Mouse (Mus musculus) lung, embryonic 15.5 days (tissue): ENCODE results near the gene Zfp710. TPM values are rescaled to one million over a fixed set of nuclear protein-coding genes. Genes with fewer than 3 reads are reported as not detected.
A peak's percentile ranks its signal among the peaks of the same experiment; 100 is the strongest.

Experiments
- ATAC-seq: fragments of 200-750 bp; cut with Nextera tagmentation; 2 replicates; pipeline ENCODE4 v1.8.0; 2017; ENCODE audit warnings: moderate number of reproducible peaks, borderline replicate concordance; ENCODE audit not compliant: low FRiP score, low TSS enrichment; ENCODE audit errors: extremely low read depth
- H3K27ac ChIP-seq: fragments of 300-500 bp; sonication (generic); 2 replicates; pipeline ENCODE4 v1.5.1; 2015; ENCODE audit warnings: moderate library complexity, mild to moderate bottlenecking, inconsistent platforms
- H3K27me3 ChIP-seq: fragments of 300-500 bp; sonication (generic); 2 replicates; pipeline ENCODE4 v1.6.1; 2015; ENCODE audit warnings: inconsistent platforms
- H3K36me3 ChIP-seq: fragments of 300-500 bp; sonication (generic); 2 replicates; pipeline ENCODE4 v1.6.1; 2015; ENCODE audit warnings: inconsistent platforms
- H3K4me1 ChIP-seq: fragments of 300-500 bp; sonication (generic); 2 replicates; pipeline ENCODE4 v1.6.1; 2015; ENCODE audit warnings: inconsistent platforms
- H3K4me2 ChIP-seq: fragments of 300-500 bp; sonication (generic); 2 replicates; pipeline ENCODE4 v1.6.1; 2015; ENCODE audit warnings: inconsistent platforms, mild to moderate bottlenecking, moderate library complexity
- H3K4me3 ChIP-seq: fragments of 300-500 bp; sonication (generic); 2 replicates; pipeline ENCODE4 v1.5.1; 2015; ENCODE audit warnings: mild to moderate bottlenecking, inconsistent platforms
- H3K9ac ChIP-seq: fragments of 300-500 bp; sonication (generic); 2 replicates; pipeline ENCODE4 v1.6.1; 2015; ENCODE audit warnings: inconsistent platforms
- H3K9me3 ChIP-seq: fragments of 300-500 bp; sonication (generic); 2 replicates; pipeline ENCODE4 v1.6.1; 2016; ENCODE audit warnings: inconsistent platforms
- WGBS: fragments of 180-500 bp; shearing (Covaris S2); methylation state at CpG from one replicate; pipeline ENCODE4 v1.1.7; 2015; 5-methylcytosine and 5-hydroxymethylcytosine counted together
- polyA plus RNA-seq: library from polyadenylated mRNA; unstranded; fragments of >200 nt; fragmentation: Nextera tagmentation; extraction: Ambion mirVana; gene quantifications from 2 replicates; pipeline ENCODE4 v1.2.1, GENCODE M21; 2015

Zfp710 gene
- polyA plus RNA-seq, 1 experiment from 2014 or later = 17.6 TPM

DNA sequence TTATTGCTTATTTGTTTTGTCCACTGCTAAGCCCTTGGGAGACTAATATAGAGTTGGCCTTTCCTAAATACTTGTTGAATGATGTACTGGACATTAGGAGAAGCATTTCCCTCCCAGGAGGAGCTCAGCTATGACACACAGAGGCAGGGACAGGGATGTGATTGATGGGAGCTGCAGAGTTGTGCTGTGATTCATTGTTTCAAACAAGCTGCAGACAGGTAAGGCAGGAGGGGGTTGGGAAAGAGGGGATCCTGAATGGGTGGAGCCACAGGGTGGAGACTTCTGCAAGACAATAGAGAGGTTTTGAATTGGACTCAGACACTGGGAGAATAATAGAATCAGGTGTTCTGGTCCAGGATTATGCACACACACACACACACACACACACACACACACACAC, 5.4 kb downstream of the Zfp710 start:
- Histone ChIP-seq H3K9ac (no peak overlapping the region), H3K36me3 (no peaks in the 10 kb centered on the region), H3K27me3 (no peaks in the 10 kb centered on the region), H3K4me2 (no peak overlapping the region), H3K9me3 (no peaks in the 10 kb centered on the region), H3K27ac (no peak overlapping the region), H3K4me1 (peaks cover 58% of the 10 kb centered on the region), H3K4me3 (no peak overlapping the region)
- no peak for ATAC-seq

DNA sequence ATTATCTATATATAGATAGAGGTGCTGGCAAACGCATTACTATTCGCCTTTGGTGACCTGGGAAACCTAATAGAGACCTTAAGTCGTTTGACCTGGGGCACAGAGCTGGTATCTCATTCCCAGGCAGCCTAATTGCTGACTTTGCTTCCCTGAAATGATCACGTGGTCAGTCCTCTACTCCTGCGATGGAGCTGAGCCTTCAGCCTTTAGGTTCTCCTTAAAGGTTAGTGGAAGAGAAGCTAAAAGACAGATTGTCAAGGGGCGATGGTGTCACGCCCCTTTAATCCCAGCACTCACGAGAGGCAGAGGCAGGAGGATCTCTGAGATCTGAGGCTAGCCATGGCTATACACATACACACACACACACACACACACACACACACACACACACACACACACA, 5.9 kb downstream of the Zfp710 start:
- Histone ChIP-seq H3K4me1 (peaks cover 60% of the 10 kb centered on the region), H3K36me3 (no peaks in the 10 kb centered on the region), H3K9me3 (no peaks in the 10 kb centered on the region), H3K9ac (no peak overlapping the region), H3K27ac (no peak overlapping the region), H3K4me2 (no peak overlapping the region), H3K4me3 (no peak overlapping the region), H3K27me3 (no peaks in the 10 kb centered on the region)
- 90% methylated on average over 8 of the region's 8 CpGs for WGBS
- no peak for ATAC-seq

DNA sequence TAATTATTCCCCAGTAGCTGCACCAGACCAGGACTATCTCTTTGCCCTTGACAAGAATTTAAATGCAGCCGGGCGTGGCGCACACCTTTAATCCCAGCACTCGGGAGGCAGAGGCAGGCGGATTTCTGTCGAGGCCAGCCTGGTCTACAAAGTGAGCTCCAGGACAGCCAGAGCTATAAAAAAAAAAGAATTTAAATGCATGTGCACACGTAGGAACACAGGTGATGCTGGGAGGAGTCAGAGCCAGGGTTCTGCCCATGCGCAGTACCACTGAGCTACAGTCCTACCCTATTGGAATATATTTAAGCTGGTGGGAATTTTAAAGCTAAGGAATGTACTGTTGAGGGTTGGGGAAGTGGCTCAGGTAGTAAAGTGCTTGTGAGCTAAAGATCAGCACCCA, 6.4 kb downstream of the Zfp710 start:
- H3K36me3 ChIP-seq = no peaks in the 10 kb centered on the region
- no peaks in the 10 kb centered on the region for H3K9me3 ChIP-seq
- H3K27ac ChIP-seq = no peak overlapping the region
- no peak for ATAC-seq
- peaks cover 65% of the 10 kb centered on the region for H3K4me1 ChIP-seq
- H3K4me2 ChIP-seq = no peak overlapping the region
- WGBS = 91% methylated on average over 8 of the region's 8 CpGs
- H3K27me3 ChIP-seq = no peaks in the 10 kb centered on the region
- no peak overlapping the region for H3K9ac ChIP-seq
- H3K4me3 ChIP-seq = no peak overlapping the region

DNA sequence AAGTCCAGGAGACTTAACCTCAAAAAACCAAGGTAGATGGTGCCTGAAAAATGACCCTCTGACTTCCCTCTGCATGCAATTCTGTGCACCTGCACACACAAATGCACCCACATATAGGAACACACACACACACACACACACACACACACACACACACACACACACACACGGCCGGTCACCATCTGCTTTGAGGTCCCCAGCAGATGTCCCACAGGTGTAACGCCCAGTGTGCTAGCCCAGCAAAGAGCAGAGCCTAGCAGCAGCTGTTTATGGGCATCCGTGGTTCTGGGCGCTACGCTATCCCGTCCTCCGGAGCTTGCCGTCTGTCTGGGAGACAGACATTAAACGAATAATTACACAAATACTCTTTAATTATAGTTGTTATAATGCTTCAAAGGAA, 6.9 kb downstream of the Zfp710 start:
- Histone ChIP-seq H3K9ac (no peak overlapping the region), H3K4me3 (no peak overlapping the region), H3K27ac (no peak overlapping the region; the same call in 1 of the 2 replicates), H3K36me3 (no peaks in the 10 kb centered on the region), H3K4me1 (peaks cover 67% of the 10 kb centered on the region), H3K27me3 (no peaks in the 10 kb centered on the region), H3K4me2 (no peak overlapping the region), H3K9me3 (no peaks in the 10 kb centered on the region)
- WGBS = 80% methylated on average over 10 of the region's 10 CpGs
- ATAC-seq = no peak

DNA sequence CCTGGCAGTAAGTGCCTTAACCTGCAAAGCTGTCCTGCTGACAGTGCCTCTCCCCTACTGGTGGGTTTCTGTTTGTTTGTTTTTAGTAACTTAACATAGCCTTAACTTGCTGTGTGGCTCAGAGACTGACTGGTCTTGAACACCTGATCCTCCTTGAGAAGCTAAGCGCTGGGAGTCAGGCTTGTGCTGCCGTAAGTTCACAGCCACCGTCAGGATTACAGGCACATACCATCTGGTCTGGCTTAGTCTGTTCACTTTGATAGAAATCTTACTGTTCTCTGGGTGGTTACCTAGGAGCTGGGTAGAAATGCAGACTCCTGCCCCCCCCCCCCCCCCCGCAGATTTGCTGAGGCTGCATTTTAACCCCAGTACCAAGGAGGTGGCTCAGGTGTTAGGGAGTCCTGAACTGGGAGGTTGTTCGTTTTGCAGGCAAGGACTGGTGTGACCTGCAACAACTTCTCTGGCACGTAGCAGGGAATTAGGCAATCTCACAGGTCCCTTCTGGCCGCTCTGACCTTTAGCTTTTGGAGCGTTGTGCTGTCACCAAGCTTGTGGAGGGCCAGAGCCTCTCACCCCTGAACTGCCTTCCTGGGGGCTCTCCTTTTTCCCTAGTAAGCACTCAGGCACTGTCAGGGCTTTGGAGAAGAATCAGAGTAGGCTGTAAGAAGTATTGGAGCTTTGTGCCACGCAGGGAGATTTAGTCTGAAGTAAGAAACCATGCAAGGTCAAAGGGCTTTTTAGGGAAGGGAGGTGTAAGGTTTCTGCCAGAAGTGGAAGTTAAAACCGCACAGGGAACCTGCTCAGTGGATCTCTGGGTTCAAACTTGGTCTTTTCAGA, 7.8 kb downstream of the Zfp710 start:
- ATAC-seq = no peak
- Histone ChIP-seq H3K36me3 (no peaks in the 10 kb centered on the region), H3K4me2 (peak overlapping the region; percentile 5; the same call in 1 of the 2 replicates), H3K27me3 (no peaks in the 10 kb centered on the region), H3K4me1 (peaks cover 67% of the 10 kb centered on the region), H3K4me3 (no peak overlapping the region), H3K9me3 (no peaks in the 10 kb centered on the region), H3K27ac (no peak overlapping the region), H3K9ac (no peak overlapping the region)
- 55% methylated on average over 10 of the region's 10 CpGs for WGBS

DNA sequence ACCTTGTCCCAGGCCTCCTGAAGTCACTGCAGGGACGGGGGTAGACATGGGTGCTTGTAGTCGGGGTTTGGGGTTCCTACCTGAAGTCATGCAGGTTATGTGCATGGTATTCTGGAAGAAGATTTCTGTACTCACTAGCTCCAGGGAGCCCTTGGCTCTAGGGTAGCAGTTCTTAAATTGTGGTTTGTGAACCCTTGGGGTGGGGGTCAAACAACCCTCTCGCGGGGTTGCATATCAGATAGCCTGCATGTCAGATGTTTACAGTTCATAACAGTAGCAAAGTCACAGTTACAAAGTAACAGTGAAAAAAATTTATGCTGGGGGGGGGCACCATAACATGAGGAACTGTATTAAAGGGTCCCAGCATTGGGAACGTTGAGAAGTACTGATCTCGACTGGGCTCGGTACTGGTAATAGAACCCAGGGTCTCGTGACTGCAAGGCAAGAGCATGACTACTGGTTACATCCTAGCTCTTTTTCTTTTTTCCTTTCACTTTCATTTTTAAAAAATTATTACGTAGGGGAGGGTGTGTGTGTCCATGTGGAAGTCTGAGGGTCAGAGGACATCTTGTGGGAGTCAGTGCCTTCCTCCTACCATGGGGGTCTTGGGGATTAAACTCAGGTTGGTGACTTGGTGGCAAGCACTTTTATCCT, 8.6 kb downstream of the Zfp710 start:
- ATAC-seq = no peak
- 68% methylated on average over 9 of the region's 9 CpGs for WGBS

DNA sequence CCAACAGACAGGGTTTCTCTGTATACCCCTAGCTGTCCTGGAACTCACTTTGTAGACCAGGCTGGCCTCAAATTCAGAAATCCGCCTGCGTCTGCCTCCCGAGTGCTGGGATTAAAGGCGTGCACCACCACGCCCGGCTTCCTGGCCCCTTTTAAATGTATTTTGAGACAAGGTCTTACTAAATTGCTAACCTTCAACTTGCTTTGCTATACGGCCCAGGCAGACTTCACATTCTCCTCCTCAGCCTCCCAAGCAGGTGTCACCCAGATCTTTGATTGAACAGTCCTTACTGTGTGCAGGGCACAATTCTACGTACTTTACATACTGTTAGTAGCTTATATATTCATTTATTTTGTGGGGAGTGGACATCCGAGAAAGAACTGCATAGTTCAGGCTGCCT, 9.2 kb downstream of the Zfp710 start:
- 80% methylated on average over 9 of the region's 9 CpGs for WGBS
- Histone ChIP-seq H3K4me1 (peaks cover 57% of the 10 kb centered on the region), H3K4me3 (no peak overlapping the region), H3K4me2 (no peak overlapping the region), H3K9me3 (no peaks in the 10 kb centered on the region), H3K9ac (no peak overlapping the region), H3K27me3 (no peaks in the 10 kb centered on the region), H3K27ac (no peak overlapping the region), H3K36me3 (no peaks in the 10 kb centered on the region)
- no peak for ATAC-seq

More for the DNA sequence above, 8.6 kb downstream of the Zfp710 start:
- Histone ChIP-seq H3K36me3 (no peaks in the 10 kb centered on the region), H3K27me3 (no peaks in the 10 kb centered on the region), H3K4me2 (peak overlapping the region; percentile 5; the same call in 1 of the 2 replicates), H3K9me3 (no peaks in the 10 kb centered on the region), H3K4me3 (no peak overlapping the region), H3K27ac (no peak overlapping the region), H3K4me1 (peaks cover 62% of the 10 kb centered on the region), H3K9ac (no peak overlapping the region)

DNA sequence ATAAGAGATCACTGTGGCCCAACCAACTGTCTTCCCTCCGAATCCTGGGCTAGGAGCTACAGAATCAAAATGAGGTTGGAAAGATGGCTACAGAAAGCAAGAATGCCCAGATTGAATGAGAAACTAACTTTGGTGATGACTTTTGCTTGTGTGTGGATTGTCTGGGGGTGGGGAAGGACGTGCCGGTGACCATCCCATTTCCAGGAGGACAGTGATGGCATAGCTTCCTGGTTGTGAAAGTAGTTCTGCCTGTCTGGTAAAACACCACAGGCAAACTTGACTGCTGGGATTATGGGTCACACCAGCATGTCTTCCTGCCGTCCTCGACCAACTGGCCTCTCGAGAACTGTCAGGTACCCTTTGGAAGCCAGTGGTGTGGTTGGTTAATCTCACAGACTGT, 10.5 kb downstream of the Zfp710 start:
- H3K9me3 ChIP-seq = no peaks in the 10 kb centered on the region
- ATAC-seq = no peak
- no peak overlapping the region for H3K9ac ChIP-seq
- H3K27me3 ChIP-seq = no peaks in the 10 kb centered on the region
- peaks cover 44% of the 10 kb centered on the region for H3K4me1 ChIP-seq
- no peak overlapping the region for H3K4me3 ChIP-seq
- H3K27ac ChIP-seq = no peak overlapping the region
- WGBS = 58% methylated on average over 6 of the region's 6 CpGs
- no peaks in the 10 kb centered on the region for H3K36me3 ChIP-seq
- H3K4me2 ChIP-seq = no peak overlapping the region

DNA sequence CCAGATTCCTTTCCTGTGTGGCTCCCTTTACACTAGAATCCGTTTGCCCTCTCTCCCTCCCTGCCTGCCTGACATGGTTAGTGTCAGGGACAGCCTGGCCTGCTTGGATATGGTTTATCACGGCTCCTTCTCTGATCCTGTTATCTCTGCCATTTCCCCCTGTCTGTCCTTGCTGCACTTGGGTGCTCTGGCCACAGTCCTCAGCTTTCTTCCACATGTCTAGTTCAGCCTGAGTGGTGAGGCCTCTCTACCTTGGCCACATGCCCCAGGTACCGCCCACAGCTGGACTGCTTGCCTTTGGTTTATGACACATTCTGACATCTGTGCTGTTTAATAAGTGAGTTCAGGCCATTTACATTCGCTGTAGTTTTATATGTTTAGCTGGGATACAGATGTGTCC, 11.1 kb downstream of the Zfp710 start:
- Histone ChIP-seq H3K4me1 (peaks cover 44% of the 10 kb centered on the region), H3K4me2 (no peak overlapping the region), H3K27ac (no peak overlapping the region; the same call in 1 of the 2 replicates), H3K36me3 (no peaks in the 10 kb centered on the region), H3K27me3 (no peaks in the 10 kb centered on the region), H3K9me3 (no peaks in the 10 kb centered on the region), H3K4me3 (no peak overlapping the region), H3K9ac (no peak overlapping the region)
- peak; percentile 36; the same call in 1 of the 2 replicates for ATAC-seq
- 36% methylated on average over 4 of the region's 4 CpGs for WGBS

DNA sequence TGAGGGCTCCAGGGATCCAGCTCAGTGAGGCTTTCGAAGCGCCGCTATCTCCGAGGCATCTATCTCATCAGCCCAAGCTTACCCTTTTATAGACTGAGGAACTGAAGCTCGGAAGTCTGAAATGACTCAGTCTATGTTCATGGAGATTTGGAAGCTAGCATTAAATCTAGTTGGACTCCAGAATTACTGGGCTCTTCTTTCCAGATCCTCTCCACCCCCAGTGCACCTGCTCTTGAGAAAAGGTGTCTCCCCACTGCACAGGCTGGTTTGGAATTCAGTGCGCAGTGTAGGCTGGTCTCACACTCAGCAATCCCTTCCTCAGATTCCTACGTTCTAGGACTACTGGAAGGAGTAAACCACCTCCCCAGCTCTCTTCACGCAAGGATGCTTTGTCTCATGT, 15.1 kb downstream of the Zfp710 start:
- no peak for ATAC-seq
- 87% methylated on average over 8 of the region's 8 CpGs for WGBS
- no peak overlapping the region for H3K4me2 ChIP-seq
- H3K36me3 ChIP-seq = no peaks in the 10 kb centered on the region
- H3K27me3 ChIP-seq = no peaks in the 10 kb centered on the region
- H3K27ac ChIP-seq = no peak overlapping the region
- no peak overlapping the region for H3K9ac ChIP-seq
- no peak overlapping the region for H3K4me3 ChIP-seq
- H3K9me3 ChIP-seq = no peaks in the 10 kb centered on the region
- H3K4me1 ChIP-seq = peaks cover 24% of the 10 kb centered on the region

DNA sequence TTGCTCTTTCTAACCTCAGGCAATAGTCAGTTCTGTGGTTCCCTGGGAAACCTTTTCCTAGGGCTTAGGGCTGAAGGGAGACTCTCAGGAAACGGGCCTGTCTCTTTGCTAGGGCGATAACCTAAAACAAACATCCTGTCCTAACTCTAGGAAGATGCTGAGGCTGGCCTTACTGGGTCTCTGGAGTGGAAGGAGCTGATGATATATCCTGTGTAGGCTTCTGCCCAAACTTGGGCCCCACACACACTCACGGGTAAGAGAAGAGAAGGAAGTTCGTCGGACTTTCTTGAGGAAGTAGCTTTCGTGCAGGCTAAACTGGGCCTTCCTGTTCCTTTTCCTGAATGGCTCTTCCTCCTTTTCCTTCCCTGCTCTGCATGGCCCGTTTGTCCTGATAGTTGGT, 19.6 kb downstream of the Zfp710 start:
- Histone ChIP-seq H3K9me3 (no peaks in the 10 kb centered on the region), H3K27ac (peak overlapping the region; percentile 69), H3K9ac (no peak overlapping the region), H3K4me2 (no peak overlapping the region), H3K27me3 (no peaks in the 10 kb centered on the region), H3K4me1 (peaks cover 38% of the 10 kb centered on the region), H3K36me3 (no peaks in the 10 kb centered on the region), H3K4me3 (no peak overlapping the region)
- 28% methylated on average over 7 of the region's 7 CpGs for WGBS
- peak; percentile 44; the same call in 1 of the 2 replicates for ATAC-seq

DNA sequence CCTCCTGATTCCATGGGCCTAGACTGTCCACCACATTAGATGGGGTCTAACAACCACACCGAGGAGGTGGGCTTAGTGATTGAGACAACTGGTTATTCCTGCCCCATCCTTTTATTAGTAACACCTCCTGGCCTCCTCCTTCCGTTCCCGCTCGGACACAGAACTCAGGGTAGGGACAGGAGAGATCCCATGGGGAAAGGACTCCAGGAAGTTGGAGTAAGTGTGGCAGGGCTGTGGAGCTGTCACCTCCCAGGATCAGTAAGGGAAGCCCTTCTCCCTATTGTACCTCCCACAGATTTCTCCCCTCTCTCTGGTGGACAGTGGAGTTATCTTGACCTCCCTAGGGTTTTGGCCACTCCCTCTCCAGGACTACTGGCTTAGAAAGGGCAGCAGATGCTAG, 22.4 kb downstream of the Zfp710 start:
- H3K9ac ChIP-seq = no peak overlapping the region

More for the DNA sequence above, 22.4 kb downstream of the Zfp710 start:
- Histone ChIP-seq H3K27ac (no peak overlapping the region), H3K9me3 (no peaks in the 10 kb centered on the region), H3K27me3 (no peaks in the 10 kb centered on the region), H3K4me1 (peaks cover 61% of the 10 kb centered on the region), H3K36me3 (no peaks in the 10 kb centered on the region), H3K4me3 (no peak overlapping the region), H3K4me2 (no peak overlapping the region)
- ATAC-seq = no peak
- WGBS = 69% methylated on average over 4 of the region's 4 CpGs
